ENCODE assay signal across 7 mouse cellular contexts in genomic region chr2:153632871-153633226, GRCm38 (mm10). TPM values are rescaled to one million over a fixed set of nuclear protein-coding genes. Genes with fewer than 3 reads are reported as not detected.
DNase-seq lines count a peak whose midpoint lies in the region; ATAC-seq and TF ChIP-seq lines count a peak whose summit lies in the region.

No protein-coding gene starts in this region.

- no peak for TF ChIP-seq CTCF in thymus, adult 2 months (IDR thresholded peaks at IDR 0.05; ENCODE audit: borderline replicate concordance, control insufficient read depth, extremely low read depth, insufficient read depth, low read length, poor library complexity)

- no peak for TF ChIP-seq POLR2A in thymus, adult 2 months (IDR thresholded peaks at IDR 0.05; ENCODE audit: control insufficient read depth, extremely low read depth, insufficient read depth, low read length, poor library complexity)

- H3K4me1 ChIP-seq in thymus, adult 2 months (replicated peaks; ENCODE audit: control insufficient read depth, insufficient read depth, low read length): peaks cover 5% of the 10 kb centered on the region; the same call in 1 of the 2 replicates
- peaks cover 22% of the 10 kb centered on the region for H3K4me1 ChIP-seq in forebrain, embryonic 15.5 days
- H3K4me1 ChIP-seq in liver, embryonic 16.5 days (ENCODE audit: control insufficient read depth, low read depth, low read length): peaks cover 16% of the 10 kb centered on the region

- peak overlapping the region; percentile 71 for H3K4me2 ChIP-seq in forebrain, embryonic 15.5 days (replicated peaks)
- H3K4me2 ChIP-seq in liver, embryonic 16.5 days (ENCODE audit: low read depth, low read length): peak overlapping the region; percentile 87

- no peaks in the 10 kb centered on the region for H3K9me3 ChIP-seq in forebrain, embryonic 15.5 days
- no peaks in the 10 kb centered on the region for H3K9me3 ChIP-seq in liver, embryonic 16.5 days (replicated peaks; ENCODE audit: control insufficient read depth, low read length)

- H3K4me3 ChIP-seq in thymus, adult 2 months (ENCODE audit: control insufficient read depth, insufficient read depth, low read length): peak overlapping the region; percentile 81
- H3K4me3 ChIP-seq in forebrain, embryonic 15.5 days: peak overlapping the region; percentile 99
- peak overlapping the region; percentile 70 for H3K4me3 ChIP-seq in liver, embryonic 16.5 days (ENCODE audit: low read depth, low read length)

- no peaks in the 10 kb centered on the region for H3K27me3 ChIP-seq in thymus, adult 2 months (ENCODE audit: control insufficient read depth, insufficient read depth, low read length)
- H3K27me3 ChIP-seq in forebrain, embryonic 15.5 days: no peaks in the 10 kb centered on the region
- H3K27me3 ChIP-seq in liver, embryonic 16.5 days (ENCODE audit: control insufficient read depth, insufficient read depth, low read depth, low read length): no peaks in the 10 kb centered on the region

- H3K27ac ChIP-seq in thymus, adult 2 months (ENCODE audit: control insufficient read depth, insufficient read depth, low read length): no peak overlapping the region
- H3K27ac ChIP-seq in forebrain, embryonic 15.5 days (replicated peaks): peak overlapping the region; percentile 92
- H3K27ac ChIP-seq in liver, embryonic 16.5 days (ENCODE audit: low read length): peak overlapping the region; percentile 70

- peak overlapping the region; percentile 98 for H3K9ac ChIP-seq in forebrain, embryonic 15.5 days (replicated peaks)
- H3K9ac ChIP-seq in liver, embryonic 16.5 days (ENCODE audit: low read depth, low read length): peak overlapping the region; percentile 84

- 1% methylated on average over 2 of the region's 2 CpGs for WGBS in thymus, adult 2 months
- 41% methylated on average over 2 of the region's 2 CpGs for WGBS in forebrain, embryonic 15.5 days
- WGBS in liver, embryonic 16.5 days (ENCODE audit: insufficient replicate concordance): 8% methylated on average over 2 of the region's 2 CpGs

- peaks cover 6% of the 10 kb centered on the region; the same call in 1 of the 2 replicates for H3K36me3 ChIP-seq in thymus, adult 2 months (ENCODE audit: control insufficient read depth, insufficient read depth, low read length)
- H3K36me3 ChIP-seq in forebrain, embryonic 15.5 days: peaks cover 9% of the 10 kb centered on the region
- peaks cover under 1% of the 10 kb centered on the region; the same call in 1 of the 2 replicates for H3K36me3 ChIP-seq in liver, embryonic 16.5 days (ENCODE audit: control insufficient read depth, insufficient read depth)

- no peak for ATAC-seq in forebrain, embryonic 15.5 days (replicated peaks)
- peak; percentile 10; the same call in 1 of the 2 replicates for ATAC-seq in liver, embryonic 16.5 days (ENCODE audit: low read depth)
- no peak for ATAC-seq in erythroid progenitor cell, adult 5-6 weeks (replicated peaks; ENCODE audit: low FRiP score, poor library complexity, severe bottlenecking)

- no peak for DNase-seq in thymus, adult 2 months
- no peak for DNase-seq in thymus, postnatal 0 days (ENCODE audit: low spot score)
- DNase-seq in right cerebral cortex, postnatal 36 days (ENCODE audit: low spot score in 2 of 2): no peak
- DNase-seq in spleen, postnatal 14 days (ENCODE audit: low spot score in 2 of 2): no peak

RNA-seq across cellular contexts. Expression of gene Commd7, which starts 0.3 kb away (rescaled TPM):
- polyA plus RNA-seq in thymus, adult 2 months (2012; rRNA removed): 22.0 and 22.4 TPM in 2 replicates
- 88.5 and 89.0 TPM in 2 replicates for polyA plus RNA-seq in thymus, postnatal 0 days (2015; fragmentation: Nextera tagmentation; extraction: Ambion mirVana)
- polyA plus RNA-seq in forebrain, embryonic 15.5 days (2015; fragmentation: Nextera tagmentation; extraction: Ambion mirVana): 98.7 and 104 TPM in 2 replicates
- 24.8 and 25.0 TPM in 2 replicates for polyA plus RNA-seq in liver, embryonic 16.5 days (2015; fragmentation: Nextera tagmentation; extraction: Ambion mirVana)
- total RNA-seq in erythroid progenitor cell, adult 5-6 weeks (2015; ENCODE audit: low replicate concordance): 3.6 and 7.5 TPM in 2 replicates
- total RNA-seq in erythroid progenitor cell, adult 5-6 weeks (2017; ENCODE audit: low replicate concordance): 2.0 and 6.7 TPM in 2 replicates

RNA-seq across cellular contexts. Expression of gene Dnmt3b, which starts 16.4 kb away (rescaled TPM):
- polyA plus RNA-seq in thymus, adult 2 months (2012; rRNA removed): 4.4 and 4.7 TPM in 2 replicates
- 17.9 and 19.3 TPM in 2 replicates for polyA plus RNA-seq in thymus, postnatal 0 days (2015; fragmentation: Nextera tagmentation; extraction: Ambion mirVana)
- polyA plus RNA-seq in forebrain, embryonic 15.5 days (2015; fragmentation: Nextera tagmentation; extraction: Ambion mirVana): 3.7 and 3.9 TPM in 2 replicates
- polyA plus RNA-seq in liver, embryonic 16.5 days (2015; fragmentation: Nextera tagmentation; extraction: Ambion mirVana): 3.3 and 3.8 TPM in 2 replicates
- 0.36 TPM in 1 of 2 replicates, not detected in the other for total RNA-seq in erythroid progenitor cell, adult 5-6 weeks (2015; ENCODE audit: low replicate concordance)
- total RNA-seq in erythroid progenitor cell, adult 5-6 weeks (2017; ENCODE audit: low replicate concordance): 0.98 and 1.4 TPM in 2 replicates
